Mouse (Mus musculus): Measurements from ENCODE around the gene Tmem131l.

Tmem131l gene

DNA sequence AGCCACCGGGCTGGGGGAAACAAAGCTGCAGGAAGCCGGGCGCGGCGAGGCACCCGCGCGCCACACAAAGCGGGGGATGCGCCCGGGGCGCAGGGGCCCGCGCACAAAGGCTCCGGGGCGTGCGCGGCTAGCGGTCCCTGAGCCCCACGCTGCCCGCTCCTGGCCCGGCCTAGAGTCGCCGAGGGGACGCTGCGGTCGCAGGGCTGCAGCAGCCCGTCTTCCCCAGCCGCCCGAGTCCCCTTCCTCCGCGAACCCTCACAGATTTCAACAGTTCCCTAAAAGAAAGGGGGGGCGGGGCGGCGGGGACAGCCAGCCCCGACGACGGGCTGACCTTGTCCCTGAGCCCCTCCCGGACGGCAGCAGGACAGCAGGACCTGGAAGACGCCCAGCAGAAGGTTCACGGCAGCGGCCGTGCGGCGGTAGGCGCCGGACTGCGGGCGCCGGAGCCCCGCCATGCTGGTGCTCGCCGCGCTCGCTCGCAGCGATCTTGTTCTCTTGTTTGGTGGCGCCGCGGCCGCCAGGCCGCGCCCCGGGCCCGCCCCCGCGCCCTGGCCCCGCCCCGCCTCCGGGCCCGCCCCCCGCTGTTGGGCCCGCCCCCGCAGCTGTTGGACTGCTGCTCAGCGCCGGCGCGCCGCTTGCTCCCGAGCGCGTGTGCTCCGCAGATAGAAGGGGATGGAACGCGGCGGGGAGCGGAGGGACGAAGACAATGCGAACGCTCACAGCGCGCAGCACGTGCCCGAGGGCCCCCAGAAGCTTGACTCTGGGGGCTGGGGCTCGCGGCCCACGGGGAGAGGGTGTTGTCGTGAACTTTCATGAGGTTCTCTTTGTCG, at the start of gene Tmem131l:
Gene Tmem131l (minus strand): TSS at position 530 of the 830 bp plus-strand sequence.
- peak; percentile 69 to 78 for DNase-seq (ENCODE audit: low spot score in 2 of 2)

DNA sequence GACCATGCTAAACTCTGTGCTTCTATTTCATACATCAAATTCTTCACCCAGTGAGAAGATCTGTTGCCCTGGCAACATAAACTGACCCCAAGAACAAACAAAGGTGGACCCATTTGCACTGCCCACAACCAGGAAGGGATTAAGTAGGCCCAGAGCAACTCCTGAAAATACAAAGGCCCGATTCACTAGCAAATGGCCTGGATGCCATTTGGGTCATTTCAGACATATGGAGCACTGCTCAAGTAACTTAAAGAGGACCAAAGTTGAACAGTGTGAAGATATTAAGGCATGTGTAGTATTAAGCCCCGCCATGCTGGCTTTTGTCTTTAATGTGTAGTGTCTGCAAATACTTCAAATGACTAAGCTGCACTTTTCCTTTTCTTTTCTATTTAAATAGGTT, 46.9 kb upstream of the Tmem131l start:
- no peak for DNase-seq (ENCODE audit: low spot score in 2 of 2)

DNA sequence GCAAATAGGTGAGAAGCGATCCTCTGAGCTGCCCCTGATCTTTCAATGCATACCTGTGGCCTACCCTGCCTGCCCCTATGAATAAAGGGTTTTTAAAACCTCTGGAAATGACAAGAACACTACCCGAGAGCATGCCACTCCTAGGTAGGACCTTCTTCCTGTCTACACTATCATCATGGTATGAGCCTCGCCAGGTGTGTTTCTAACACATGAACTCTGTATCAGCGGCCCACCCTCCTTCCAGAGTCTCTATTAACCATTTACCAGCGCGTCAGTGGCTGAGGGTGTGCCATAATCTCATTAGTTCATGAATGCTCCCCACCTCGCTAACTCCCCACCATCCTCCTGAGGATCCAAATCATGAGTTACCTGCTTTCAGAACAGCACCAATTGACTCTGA, 46.4 kb upstream of the Tmem131l start:
- DNase-seq (ENCODE audit: low spot score in 2 of 2): no peak

DNA sequence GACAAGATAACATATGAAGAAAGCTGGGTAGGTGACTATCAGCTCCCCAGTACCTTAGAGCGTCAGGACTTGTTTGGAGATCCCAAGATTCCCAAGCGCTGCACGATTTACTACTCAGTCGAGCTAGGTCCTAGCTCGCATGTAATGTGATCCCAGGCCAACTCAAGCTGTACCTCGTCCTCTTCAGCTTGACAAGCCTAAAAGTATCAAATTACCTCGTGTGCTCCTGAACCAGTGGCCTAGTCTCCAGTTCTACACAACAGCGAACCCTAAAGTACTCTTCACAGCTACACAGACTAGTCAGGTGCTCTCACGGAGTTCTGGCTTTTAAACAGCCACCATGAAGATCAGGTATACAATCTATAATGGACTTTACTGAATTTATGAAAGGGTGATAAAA, 45.5 kb upstream of the Tmem131l start:
- DNase-seq (ENCODE audit: low spot score in 2 of 2): no peak

DNA sequence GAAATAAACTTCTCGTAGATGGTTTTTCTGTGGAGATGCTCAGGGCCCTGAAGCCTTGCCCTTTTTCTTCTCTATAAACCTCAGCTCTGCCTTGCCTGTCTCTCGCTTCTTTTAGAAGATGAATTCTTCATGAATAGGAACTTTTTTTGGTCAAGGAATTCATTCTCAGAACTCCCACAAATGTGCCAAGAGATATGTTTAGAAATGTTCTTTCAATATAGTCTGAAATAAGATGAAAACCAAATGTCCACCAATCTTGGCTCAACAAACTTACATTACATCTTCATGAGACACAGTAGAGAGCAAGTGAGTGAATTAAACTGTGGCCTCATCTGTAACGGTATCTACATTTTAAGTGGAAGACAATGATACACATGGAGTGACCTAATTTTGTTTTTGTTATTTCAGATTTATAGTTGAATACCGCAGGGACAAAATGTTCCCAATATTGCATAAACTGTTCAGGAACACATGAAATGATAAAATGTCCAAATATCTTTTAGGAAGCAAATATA, 41.3 kb upstream of the Tmem131l start:
- DNase-seq (ENCODE audit: low spot score in 2 of 2): no peak

DNA sequence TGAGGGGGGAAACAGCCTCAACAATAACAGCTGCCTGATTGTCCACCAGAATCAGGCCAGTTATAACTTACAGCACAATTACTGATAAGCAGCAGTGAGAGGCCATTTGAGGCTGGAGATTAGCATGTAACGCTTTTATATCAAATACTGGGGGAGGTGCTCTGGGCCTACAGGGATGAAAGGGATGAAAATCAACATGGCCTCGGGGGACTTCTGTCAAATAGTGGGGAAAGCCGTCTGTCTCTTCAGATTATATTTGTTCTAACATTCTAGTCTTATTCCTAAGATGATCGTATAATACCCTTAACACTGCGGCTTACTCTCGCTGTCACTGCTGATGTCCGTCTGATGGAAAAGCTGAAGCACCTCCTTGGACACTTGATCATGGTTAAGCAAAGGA, 40.1 kb upstream of the Tmem131l start:
- DNase-seq (ENCODE audit: low spot score in 2 of 2): no peak

DNA sequence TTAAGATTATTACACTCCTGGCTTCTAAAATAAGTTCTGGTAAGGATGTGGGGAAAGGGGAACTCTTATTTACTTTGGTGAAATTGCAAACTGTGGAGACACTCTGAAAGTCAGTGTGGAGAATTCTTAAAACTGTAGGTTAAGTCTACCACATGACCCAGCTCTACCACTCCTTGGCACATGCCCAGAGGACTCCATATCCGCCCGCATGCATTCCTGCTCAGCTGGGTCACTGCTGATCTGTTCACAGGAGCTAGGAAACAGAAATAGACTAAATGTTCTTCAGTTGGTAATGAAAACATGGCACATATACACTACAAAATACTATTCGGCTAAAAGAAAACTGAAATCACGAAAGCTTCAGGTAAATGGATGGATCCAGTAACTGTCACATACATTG, 37.5 kb upstream of the Tmem131l start:
- no peak for DNase-seq (ENCODE audit: low spot score in 2 of 2)

DNA sequence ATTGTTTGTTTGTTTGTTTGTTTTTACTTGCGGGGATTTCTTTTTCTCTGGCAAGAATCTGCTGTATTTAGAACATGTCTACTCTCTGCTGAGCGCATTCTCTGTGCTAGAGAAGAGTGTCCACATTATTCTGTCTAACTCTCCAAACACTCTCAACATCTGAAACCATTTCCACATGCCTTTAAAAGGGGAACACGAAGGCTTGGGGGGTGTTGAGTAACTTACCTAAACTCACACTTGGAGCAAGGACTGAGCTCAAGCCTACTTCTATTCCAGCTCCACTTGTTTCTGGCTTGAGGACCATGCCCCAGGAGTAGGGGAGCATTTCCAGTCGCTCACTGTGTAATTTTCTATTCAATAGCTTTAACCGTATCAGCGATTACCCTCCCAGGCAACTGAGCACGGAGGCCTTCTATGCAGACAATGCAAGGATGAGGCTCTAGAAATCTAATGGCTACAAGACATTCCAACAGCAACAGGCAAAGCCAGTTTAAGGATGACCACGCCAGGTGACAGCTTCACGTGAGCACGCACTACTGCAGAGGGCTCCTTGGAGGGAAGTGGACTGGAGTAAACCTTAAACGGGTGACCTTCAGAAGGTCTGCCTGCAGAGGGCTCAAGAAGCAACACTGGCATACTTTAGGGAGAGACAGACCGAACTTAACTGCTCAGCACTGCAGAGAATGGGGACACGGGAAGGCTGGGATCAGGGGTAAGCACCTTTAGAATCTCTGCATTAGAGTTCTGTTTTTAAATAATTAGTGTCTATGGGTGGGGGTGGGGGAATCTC, 36.8 kb upstream of the Tmem131l start:
- DNase-seq (ENCODE audit: low spot score in 2 of 2): no peak

DNA sequence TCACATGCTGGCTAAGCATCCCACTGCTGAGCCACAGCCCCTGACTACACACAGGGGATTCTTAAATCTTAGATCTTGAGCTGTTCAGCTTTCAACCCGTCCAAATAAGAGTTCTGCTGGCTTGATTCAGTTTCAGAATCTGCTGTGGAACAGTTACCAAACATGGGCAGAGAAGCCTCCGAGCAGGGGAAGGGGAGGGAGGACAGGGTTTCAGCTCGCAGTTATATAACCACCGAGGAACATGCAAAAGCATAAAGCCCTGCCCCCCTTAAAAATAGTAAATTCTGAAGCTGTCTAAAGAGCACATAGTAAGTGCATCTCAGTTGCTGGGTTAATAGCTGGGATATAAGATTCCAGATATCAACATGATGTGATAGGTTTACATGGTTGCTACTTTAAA, 35.5 kb upstream of the Tmem131l start:
- no peak for DNase-seq (ENCODE audit: low spot score in 2 of 2)

DNA sequence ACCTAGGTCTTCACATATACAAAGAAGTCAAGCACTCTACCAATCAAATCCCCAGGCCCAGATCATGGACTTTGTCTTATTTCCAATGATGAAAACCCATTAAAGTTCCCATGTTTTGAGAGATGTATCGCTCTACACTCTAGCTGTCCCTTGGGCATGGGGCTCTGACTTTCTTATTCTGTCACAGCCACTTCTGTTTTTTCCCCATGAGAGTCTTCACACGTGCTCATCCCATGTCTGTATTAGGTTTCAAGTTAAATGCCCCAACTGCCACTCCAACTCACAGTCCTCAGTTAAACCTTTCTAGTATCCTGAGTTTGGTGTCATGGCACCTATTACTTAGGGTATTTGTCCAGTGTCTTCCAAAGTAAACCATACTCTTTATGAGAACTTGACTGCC, 34.8 kb upstream of the Tmem131l start:
- no peak for DNase-seq (ENCODE audit: low spot score in 2 of 2)

DNA sequence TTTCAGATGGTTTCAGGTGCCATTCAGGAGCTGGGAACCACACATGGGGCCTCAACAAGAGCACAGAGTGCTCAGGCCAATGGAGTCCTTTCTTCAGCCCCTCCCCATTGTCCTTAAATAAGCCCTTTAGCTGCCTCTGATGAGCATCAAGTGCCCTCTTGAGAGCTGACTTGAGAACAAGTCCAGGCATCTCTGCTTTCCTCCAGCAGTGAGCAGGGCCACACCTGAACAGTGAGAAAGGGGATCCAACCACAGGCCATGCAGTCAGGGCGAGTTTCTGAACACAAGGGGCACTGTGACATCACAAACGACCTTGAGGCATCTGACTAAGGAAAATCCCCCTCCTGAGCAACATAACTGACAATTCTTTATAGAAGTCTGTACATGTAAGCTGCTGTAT, 31.7 kb upstream of the Tmem131l start:
- DNase-seq (ENCODE audit: low spot score in 2 of 2): no peak

DNA sequence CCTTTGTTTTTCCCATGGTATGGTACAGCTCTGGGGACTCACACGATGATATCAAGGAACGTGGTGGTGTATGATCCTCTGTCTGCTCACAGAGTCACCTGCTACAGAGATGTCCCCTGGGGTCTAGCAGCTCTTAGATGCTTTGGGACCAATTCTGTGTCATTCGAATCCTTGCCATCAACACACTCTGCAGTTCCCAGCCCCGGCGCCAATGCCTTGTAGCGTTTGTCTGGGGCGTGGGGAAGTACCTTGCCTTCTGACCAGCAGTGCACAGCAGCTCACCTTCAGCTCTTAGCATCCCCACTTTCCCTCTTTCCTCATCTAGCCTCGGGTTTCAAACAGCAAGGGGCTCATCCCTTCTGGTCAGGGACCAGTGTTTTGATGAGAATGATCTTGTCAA, 30.8 kb upstream of the Tmem131l start:
- no peak for DNase-seq (ENCODE audit: low spot score in 2 of 2)

DNA sequence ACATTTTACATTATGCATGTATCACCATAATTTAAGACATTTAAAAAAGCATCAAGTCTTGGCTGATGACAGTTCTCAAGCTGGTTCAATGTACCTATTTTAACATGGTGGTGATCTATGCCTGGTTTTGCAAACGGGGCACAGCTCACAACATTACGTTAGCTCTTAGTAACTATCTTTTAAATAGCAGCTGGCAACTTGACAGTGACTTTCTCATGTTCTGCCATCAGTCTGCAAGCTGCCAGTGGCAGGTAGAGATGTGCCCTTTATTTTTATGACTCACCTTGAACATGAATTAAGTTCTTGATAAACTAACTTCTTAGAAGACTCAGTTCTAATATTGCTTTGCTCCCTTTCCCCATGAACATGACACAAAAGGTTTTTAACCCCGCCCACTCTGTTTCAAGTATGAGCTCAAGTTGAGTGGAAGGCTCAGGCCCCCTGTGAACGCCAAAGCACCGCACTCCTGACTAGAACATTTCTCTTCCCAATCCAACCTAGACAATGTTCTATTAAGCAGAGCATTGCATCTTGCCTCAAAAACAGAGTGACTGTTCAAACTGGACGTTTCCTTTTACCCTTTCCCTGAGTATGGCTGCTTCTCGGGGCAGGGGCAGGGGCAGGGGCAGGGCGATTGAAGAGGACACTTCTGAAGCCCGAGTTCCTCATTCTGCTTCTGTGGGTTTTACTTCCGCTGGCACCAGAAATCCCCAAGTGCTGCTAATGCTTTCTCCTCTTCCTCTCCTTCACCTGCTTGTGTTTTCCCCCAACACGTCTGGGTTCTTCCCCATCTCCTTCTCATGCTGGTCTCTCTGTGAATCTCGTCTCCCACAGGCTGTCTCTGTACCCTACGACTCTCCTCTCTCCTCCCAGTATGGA, 29.1 kb upstream of the Tmem131l start:
- peak; percentile 22 to 42 for DNase-seq (ENCODE audit: low spot score in 2 of 2)

DNA sequence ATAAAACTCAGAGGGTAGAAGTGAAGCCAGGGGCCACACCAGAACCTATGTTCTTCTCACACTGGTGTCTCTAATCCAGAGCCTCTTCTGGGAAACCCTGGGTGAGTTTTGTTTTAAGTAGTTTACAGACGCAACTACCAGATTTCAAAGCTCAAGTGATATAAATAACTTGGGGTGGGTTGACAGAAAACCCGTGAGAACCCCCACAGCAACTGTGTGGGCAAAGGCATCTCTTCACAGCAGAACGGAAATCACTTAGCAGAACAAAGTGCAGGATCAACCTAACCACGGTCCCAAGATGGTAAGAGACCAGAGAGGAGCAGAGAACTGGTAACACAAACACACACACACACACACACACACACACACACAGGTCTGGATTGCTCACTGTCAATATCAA, 25.9 kb upstream of the Tmem131l start:
- DNase-seq (ENCODE audit: low spot score in 2 of 2): no peak

DNA sequence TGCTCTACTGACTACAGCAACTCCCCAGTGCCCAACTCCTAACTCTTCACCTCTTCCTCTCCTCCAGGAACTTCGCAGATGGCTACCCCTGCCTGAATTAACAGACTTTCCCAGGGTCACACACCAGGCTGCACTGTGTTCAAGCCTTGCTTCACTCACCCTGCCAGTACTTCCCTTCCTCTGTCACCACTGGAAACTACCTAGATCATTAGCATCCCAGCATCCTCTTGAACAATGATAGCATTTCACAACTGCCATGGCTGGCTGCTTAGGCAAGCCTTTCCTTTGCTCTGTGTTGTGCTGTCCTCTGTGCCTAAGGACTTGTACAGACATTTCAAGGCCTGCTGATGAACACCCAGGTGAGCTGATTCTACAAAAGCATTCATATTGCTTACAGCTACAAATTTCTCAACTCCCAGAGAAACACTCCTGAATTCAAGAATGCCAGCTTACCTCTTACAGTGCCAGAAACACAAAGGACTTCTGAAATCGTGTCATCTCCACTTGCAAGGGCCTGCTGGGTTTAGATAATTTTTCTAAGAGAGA, 23.5 kb upstream of the Tmem131l start:
- DNase-seq (ENCODE audit: low spot score in 2 of 2): no peak

DNA sequence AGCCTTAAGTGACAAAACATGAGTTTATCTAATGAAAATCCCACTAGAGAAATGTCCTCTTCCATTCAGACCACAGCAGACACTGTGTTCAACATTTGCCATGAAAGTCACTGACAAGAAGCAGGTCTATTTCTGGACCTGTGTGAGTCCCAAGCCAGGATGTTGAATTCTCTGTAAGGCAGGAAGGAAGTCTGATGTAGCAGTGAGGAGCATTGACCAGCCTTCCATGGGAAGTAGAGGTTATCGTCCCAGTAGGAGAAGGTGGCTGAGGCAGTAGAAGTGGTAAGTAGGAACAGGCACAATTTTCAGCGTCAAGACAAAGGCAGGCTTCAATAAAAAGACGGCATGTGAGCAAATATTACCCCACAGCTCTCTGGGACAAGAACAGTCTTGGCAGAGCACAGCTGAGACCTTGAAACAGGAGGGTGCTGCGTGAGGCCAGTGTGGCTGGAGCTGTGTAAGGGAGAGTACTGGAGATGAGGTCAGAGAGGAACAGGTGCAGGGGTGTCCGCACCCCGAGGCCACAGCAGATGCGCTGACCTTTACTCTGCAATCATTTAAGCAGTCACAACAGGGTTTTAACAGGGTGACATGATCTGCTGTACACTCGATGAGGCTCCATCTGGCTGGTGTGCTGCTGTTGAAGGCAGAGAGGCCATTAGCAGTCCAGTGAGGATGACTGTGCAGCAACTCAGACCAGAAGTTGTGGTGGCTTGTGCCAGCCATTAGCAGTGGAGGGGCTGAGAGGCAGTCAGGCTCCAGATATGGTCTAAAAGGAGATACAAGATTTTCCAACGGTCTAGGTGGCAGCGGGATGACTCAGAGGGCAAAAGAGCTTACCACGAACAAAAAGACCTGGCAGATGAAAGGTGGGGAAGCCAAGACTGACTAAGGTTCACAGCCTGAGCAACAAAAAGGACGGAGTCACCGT, 21.8 kb upstream of the Tmem131l start:
- DNase-seq (ENCODE audit: low spot score in 2 of 2): no peak

DNA sequence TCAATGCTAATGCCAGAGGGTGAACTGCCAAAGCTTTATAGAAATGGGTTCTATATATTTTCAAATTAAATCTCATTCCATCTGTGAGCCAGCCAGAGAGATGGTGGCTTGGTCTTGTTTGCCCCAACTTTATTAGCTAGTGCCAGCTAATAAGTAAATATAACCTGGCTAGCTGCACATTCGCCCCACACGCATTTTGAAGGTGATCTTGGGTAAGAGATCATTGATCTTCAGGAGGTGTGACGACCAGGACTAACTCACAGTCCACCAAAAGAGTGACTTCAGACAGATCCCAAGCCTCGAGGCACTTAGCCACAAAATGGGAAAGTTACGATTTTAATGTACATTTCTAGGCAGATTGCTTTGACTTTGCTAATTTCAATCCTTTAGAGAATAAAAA, 21.0 kb upstream of the Tmem131l start:
- DNase-seq (ENCODE audit: low spot score in 2 of 2): no peak

DNA sequence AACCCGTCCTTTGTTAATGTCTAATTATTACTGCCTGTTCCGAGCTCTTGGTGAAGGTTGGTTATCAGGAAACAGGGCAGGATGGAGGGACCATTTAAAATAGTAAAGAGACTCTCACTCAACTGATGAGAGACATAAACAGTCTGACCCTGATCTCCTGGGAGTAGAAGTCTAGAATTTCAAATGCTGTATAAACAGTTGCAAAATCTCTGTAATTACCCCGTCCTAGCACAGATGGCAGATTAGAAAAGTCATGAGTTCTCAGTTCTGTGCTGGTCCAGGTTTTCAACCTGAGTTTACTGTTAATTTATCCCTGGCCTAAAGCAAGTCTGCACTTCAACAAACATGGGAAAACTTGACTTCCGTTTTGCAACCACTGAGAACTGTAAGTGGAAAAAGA, 20.2 kb upstream of the Tmem131l start:
- DNase-seq (ENCODE audit: low spot score in 2 of 2): no peak

DNA sequence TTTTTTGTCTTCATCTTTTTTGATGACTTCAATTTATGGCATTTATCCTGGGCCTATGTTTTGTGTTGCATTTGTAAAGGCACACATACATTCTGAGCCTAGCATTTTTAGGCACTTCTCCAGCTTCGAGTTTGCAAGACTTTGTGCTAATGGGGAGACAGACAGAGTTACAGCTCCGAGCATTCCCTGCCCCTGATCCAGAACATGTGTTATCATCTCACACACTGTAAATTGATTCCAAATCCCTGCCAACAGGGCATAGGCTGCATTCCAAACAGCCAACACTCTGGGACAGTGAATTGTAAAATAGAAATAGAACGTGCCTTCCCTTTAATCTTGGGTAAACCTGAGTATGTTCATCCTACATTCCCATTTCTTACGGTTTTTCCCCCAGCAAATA, 19.7 kb upstream of the Tmem131l start:
- DNase-seq (ENCODE audit: low spot score in 2 of 2): no peak

DNA sequence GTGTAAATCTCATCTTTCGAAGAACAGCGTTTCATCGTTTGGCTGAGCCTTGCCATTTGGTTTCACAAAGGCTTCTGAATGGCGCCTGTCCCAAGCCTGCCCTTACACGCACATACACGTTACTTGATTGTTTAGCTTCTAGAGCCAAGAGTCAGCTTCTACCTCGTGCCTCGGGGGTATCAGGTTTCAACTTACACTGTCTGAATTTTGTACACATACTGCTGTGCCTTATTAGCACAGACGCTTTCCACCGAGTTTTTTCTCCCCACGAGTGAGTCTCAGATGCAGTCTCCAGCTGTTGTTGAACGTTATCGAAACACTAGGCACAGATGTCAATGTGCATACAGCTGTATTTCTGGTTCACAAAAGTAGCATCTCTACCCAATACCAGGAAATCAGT, 19.3 kb upstream of the Tmem131l start:
- no peak for DNase-seq (ENCODE audit: low spot score in 2 of 2)

All from spleen, postnatal 14 days (tissue).